Mouse (Mus musculus): ENCODE data around the gene Mrpl1.

GRCm38 (mm10) chr5:96244511-96244910 is 35.2 kb downstream of the Mrpl1 start:
- no peak for TF ChIP-seq EP300 (IDR thresholded peaks at IDR 0.05; ENCODE audit: low read depth)
- TF ChIP-seq CTCF (IDR thresholded peaks at IDR 0.05; ENCODE audit: low read depth): no peak

Data from liver, postnatal 0 days (tissue).